Mouse (Mus musculus) olfactory bulb, adult 2 months (tissue): Measurements from ENCODE around the gene Iqsec1.

ENCODE experiments used
- CTCF ChIP-seq: fragments of 200-500 bp; IDR thresholded peaks from 2 replicates; pipeline ENCODE4 v1.5.1; 2012; ENCODE audit warnings: low read depth, mild to moderate bottlenecking, low read length, moderate library complexity; ENCODE audit not compliant: insufficient read depth
- POLR2A ChIP-seq: fragments of 200-500 bp; IDR thresholded peaks from 2 replicates; pipeline ENCODE4 v1.6.1; 2012; ENCODE audit warnings: mild to moderate bottlenecking, low read depth, low read length, moderate library complexity; ENCODE audit not compliant: insufficient read depth

DNA sequence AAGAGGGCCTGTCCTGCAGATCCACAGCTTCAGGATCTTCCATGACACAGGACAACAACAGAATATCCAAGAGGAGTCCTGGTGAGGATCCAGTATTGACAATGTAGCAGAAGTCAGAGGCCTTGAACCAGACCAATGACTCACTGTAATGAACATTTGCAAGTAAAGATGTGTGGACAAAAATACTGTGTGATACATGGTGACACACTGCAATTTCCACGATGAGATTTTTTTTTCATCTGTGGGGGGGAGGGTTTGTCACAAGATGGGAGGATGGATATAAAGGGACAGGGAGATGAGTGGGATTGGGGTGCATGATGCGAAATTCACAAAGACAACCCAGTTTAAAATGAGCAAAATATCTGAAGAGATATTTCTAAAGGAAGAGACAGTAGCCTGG is 7.7 kb upstream of the Iqsec1 start:
- no peak for TF ChIP-seq CTCF
- no peak for TF ChIP-seq POLR2A
